Mouse (Mus musculus) liver, embryonic 14.5 days (tissue): ENCODE measurements around the gene Rnaseh2a. TPM values are rescaled to one million over a fixed set of nuclear protein-coding genes. Genes with fewer than 3 reads are reported as not detected.

Source experiments
- ATAC-seq: fragments of 200-750 bp; cut with Nextera tagmentation; 2 replicates; pipeline ENCODE4 v1.8.0; 2017; ENCODE audit warnings: moderate number of reproducible peaks, mild to moderate bottlenecking, moderate library complexity; ENCODE audit not compliant: insufficient read depth
- DNase-seq, 3 experiments: peaks; one replicate each; pipeline ENCODE4 v3.0.0-alpha.2; 2012 to 2013; ENCODE audit warnings: low read depth in 3 of 3, low spot score in 3 of 3
- H3K27ac ChIP-seq: fragments of 300-500 bp; sonication (generic); 2 replicates; pipeline ENCODE4 v1.5.1; 2014; ENCODE audit warnings: moderate library complexity, mild to moderate bottlenecking, control low read depth, inconsistent platforms
- H3K27me3 ChIP-seq: fragments of 300-500 bp; sonication (generic); 2 replicates; pipeline ENCODE4 v1.6.1; 2014; ENCODE audit warnings: mild to moderate bottlenecking, low read length, moderate library complexity; ENCODE audit not compliant: control insufficient read depth, insufficient read depth
- H3K36me3 ChIP-seq: fragments of 300-500 bp; sonication (generic); replicated peaks from 2 replicates; pipeline ENCODE4 v1.6.1; 2014; ENCODE audit warnings: low read depth; ENCODE audit not compliant: control insufficient read depth, insufficient read depth
- H3K4me1 ChIP-seq, 2 experiments: fragments of 200-500 bp in 1 of 2; fragments of 300-500 bp in 1 of 2; sonication (generic) in 1 of 2; replicated peaks; 2 replicates each; pipeline ENCODE4 v1.6.1; 2012 to 2014; ENCODE audit warnings: antibody characterized with exemption in 1 of 2, inconsistent platforms in 1 of 2, low read length in 1 of 2; ENCODE audit not compliant: control insufficient read depth in 2 of 2, insufficient read depth in 2 of 2
- H3K4me2 ChIP-seq: fragments of 300-500 bp; sonication (generic); 2 replicates; pipeline ENCODE4 v1.6.1; 2014; ENCODE audit warnings: low read depth, mild to moderate bottlenecking, control low read depth, moderate library complexity
- H3K4me3 ChIP-seq, 2 experiments: fragments of 200-500 bp in 1 of 2; fragments of 300-500 bp in 1 of 2; sonication (generic) in 1 of 2; 2 replicates each; pipeline ENCODE4 v1.5.1; 2012 to 2014; ENCODE audit warnings: low read depth in 2 of 2, low read length in 2 of 2, mild to moderate bottlenecking in 2 of 2, control low read depth in 1 of 2, inconsistent platforms in 1 of 2, moderate library complexity in 1 of 2; ENCODE audit not compliant: insufficient read depth in 1 of 2
- H3K9ac ChIP-seq: fragments of 300-500 bp; sonication (generic); replicated peaks from 2 replicates; pipeline ENCODE4 v1.6.1; 2014; ENCODE audit warnings: mild to moderate bottlenecking, control low read depth, moderate library complexity
- H3K9me3 ChIP-seq: fragments of 300-500 bp; sonication (generic); 2 replicates; pipeline ENCODE4 v1.6.1; 2016; ENCODE audit warnings: low read length, mixed read lengths; ENCODE audit not compliant: control insufficient read depth
- CTCF ChIP-seq: IDR thresholded peaks from 2 replicates; pipeline ENCODE4 v1.5.1; 2016; ENCODE audit warnings: antibody characterized with exemption, low read depth, control low read depth
- EP300 ChIP-seq: IDR thresholded peaks from 2 replicates; pipeline ENCODE4 v1.6.1; 2016; ENCODE audit warnings: antibody characterized with exemption, low read depth
- WGBS: fragments of 180-500 bp; shearing (Covaris S2); extraction: QIAGEN DNeasy Blood & Tissue Kit; methylation state at CpG from one replicate; pipeline ENCODE4 v1.1.7; 2014; ENCODE audit not compliant: insufficient replicate concordance; 5-methylcytosine and 5-hydroxymethylcytosine counted together
- polyA plus RNA-seq, 2 experiments: library from polyadenylated mRNA; depleted of rRNA in 1 of 2; stranded (reverse) in 1 of 2; unstranded in 1 of 2; fragments of >200 nt; fragmentation: Nextera tagmentation in 1 of 2; extraction: Ambion mirVana in 1 of 2; gene quantifications; 2 replicates each; pipeline versions ENCODE4 v1.2.1 to v1.2.3; 2012 to 2014

The Rnaseh2a gene
- 49.3 and 56.2 TPM in 2 replicates for polyA plus RNA-seq (2012; rRNA removed)
- 107 and 125 TPM in 2 replicates for polyA plus RNA-seq (2014; fragmentation: Nextera tagmentation; extraction: Ambion mirVana)

DNA sequence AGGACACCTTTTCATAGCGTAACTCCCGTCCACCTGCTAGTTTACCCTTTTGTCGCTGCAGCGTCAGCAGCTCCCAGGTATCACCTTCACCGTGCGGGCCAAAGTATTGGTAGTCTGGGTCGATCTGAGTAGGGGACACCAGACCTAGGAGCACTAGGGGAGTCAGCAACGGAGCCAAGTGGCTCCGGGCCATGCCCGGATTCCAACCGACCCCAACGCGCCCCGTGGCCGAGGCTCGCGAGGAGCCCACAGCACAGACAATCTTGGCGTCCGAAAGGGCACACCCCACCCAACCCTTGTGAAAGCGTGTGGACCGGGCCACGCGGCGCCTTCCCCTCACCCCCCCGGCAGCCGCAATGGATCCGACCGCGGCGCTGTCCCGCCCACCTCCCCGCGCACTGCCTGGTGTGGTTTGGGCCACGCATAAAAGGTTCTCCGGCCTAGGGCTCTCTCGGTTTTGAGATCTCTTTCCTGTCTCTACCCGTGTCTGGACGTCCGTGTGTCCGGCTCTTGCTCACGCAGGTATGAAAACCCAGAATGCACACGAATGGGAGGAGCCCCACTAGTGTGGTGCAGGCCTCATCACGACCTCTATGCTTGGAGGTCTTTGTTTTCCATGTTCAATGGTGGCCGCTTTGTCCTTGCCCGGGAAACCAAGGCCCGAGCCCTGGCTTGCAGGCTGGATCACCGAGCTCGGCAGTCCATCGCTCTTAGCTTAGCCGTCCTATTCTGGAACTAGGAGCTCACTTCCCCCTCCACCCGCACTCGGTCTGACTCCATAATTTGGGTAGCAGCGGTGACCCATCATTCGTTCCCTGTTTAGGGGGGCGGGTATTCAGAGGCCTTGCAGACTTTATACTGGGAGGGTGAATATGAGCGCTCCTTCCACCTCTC lies at the start of gene Rnaseh2a, which contains the start of the genes Gm49661 and Prdx2:
Gene Rnaseh2a, minus strand, starts transcription at position 527 of the 894 bp plus-strand sequence.
Gene Gm49661, minus strand, starts transcription at position 193 of the 894 bp plus-strand sequence.
Gene Prdx2, plus strand, starts transcription at position 347 of the 894 bp plus-strand sequence.
- H3K4me2 ChIP-seq: peak within 1 kb of the TSS; percentile 95
- peaks cover 44% of the 10 kb centered on the region for H3K36me3 ChIP-seq
- peaks cover 51 to 59% of the 10 kb centered on the region in 2 experiments for H3K4me1 ChIP-seq
- H3K9ac ChIP-seq: peak within 1 kb of the TSS; percentile 92
- TF ChIP-seq CTCF (0 out of 2 replicates have a peak, but pooled peaks have one; percentile 2), EP300 (peak; percentile 52)
- H3K9me3 ChIP-seq: no peaks in the 10 kb centered on the region
- no peaks in the 10 kb centered on the region for H3K27me3 ChIP-seq
- ATAC-seq: peak; percentile 69
- WGBS: under 1% methylated on average over 56 of the region's 56 CpGs
- peak in 2 of 3 experiments; percentile 74 to 79 for DNase-seq
- peak within 1 kb of the TSS; percentile 97 for H3K27ac ChIP-seq
- peak within 1 kb of the TSS; percentile 89 to 94 for H3K4me3 ChIP-seq

DNA sequence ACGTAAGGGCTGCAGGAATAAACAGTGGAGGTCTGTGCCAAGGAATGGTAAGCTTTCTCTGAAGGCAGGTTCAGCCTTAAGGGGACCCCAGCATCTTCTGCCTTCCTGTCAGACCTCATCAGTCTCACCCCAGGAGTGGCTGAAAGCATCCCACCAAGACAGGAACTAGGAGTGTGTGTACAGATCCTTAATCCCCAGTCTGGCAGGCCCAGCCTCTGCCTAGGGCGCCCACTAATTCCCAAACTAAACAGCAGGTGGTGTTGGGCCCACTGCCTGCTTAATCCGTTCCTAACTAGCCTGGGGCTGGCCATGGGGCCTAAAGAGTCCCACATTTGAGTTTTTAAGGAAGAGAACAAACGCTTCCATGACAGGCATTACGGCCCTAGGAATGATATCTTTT lies 47.6 kb upstream of the Rnaseh2a start:
- H3K9ac ChIP-seq: no peak overlapping the region
- 69% methylated on average over 5 of the region's 5 CpGs for WGBS
- no peaks in the 10 kb centered on the region for H3K4me1 ChIP-seq
- no peak for DNase-seq
- H3K27me3 ChIP-seq: peaks cover 17% of the 10 kb centered on the region
- no peak overlapping the region for H3K4me3 ChIP-seq
- no peak for ATAC-seq
- no peaks in the 10 kb centered on the region for H3K9me3 ChIP-seq
- no peak overlapping the region for H3K4me2 ChIP-seq
- peaks cover 13% of the 10 kb centered on the region for H3K36me3 ChIP-seq
- TF ChIP-seq EP300: no peak
- 0 out of 2 replicates have a peak, but pooled peaks have one; percentile 16 for TF ChIP-seq CTCF
- H3K27ac ChIP-seq: no peak overlapping the region

GRCm38 (mm10) chr8:85016724-85017123 lies 47.2 kb upstream of the Rnaseh2a start:
- DNase-seq (no peak), ATAC-seq (no peak)
- Histone ChIP-seq H3K9ac (no peak overlapping the region), H3K4me2 (no peak overlapping the region), H3K4me3 (no peak overlapping the region), H3K27ac (no peak overlapping the region), H3K9me3 (no peaks in the 10 kb centered on the region), H3K4me1 (no peaks in the 10 kb centered on the region), H3K27me3 (peaks cover 20% of the 10 kb centered on the region), H3K36me3 (peaks cover 13% of the 10 kb centered on the region)
- WGBS: 71% methylated on average over 10 of the region's 10 CpGs
- TF ChIP-seq CTCF (no peak), EP300 (no peak)

DNA sequence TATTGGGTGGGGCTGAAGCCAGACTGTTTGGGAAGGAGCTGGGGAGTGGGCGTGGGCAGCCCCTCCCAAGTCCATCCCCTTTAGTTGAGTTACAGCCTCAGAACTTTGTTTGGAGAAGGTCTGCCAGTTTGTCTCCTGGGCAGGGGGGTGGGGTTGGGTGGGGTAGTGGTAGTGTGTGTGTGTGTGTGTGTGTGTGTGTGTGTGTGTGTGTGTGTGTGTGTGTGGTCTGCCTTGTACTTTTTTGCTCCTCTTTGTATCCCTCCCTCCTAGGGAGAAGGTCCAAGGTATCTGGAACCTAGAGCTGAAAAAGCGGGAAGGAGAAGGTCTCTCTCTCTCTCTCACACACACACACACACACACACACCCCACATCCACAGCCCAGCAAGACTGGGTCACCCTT lies 44.9 kb upstream of the Rnaseh2a start, which contains the start of gene Best2:
Gene Best2, minus strand, starts transcription at position 101 of the 400 bp plus-strand sequence.
- no peak within 1 kb of the TSS for H3K4me3 ChIP-seq

More for the DNA sequence above, 44.9 kb upstream of the Rnaseh2a start, which contains the start of gene Best2:
- Histone ChIP-seq H3K27me3 (peaks cover 35% of the 10 kb centered on the region), H3K4me1 (no peaks in the 10 kb centered on the region), H3K36me3 (peaks cover 13% of the 10 kb centered on the region), H3K9ac (no peak within 1 kb of the TSS), H3K9me3 (no peaks in the 10 kb centered on the region), H3K4me2 (peak within 1 kb of the TSS; percentile 57), H3K27ac (no peak within 1 kb of the TSS)
- ATAC-seq (no peak), DNase-seq (no peak)
- 59% methylated on average over 2 of the region's 2 CpGs for WGBS
- TF ChIP-seq EP300: no peak
- no peak for TF ChIP-seq CTCF
